Mouse (Mus musculus) brain, embryonic 14.5 days (tissue): Measurements from ENCODE around the gene Hlx.

Experiments used
- CTCF ChIP-seq: fragments of 200-500 bp; IDR thresholded peaks from 2 replicates; pipeline ENCODE4 v1.5.1; 2012; ENCODE audit warnings: inconsistent platforms, mild to moderate bottlenecking, moderate library complexity, borderline replicate concordance; ENCODE audit not compliant: insufficient read depth, insufficient read length; ENCODE audit errors: extremely low read depth
- POLR2A ChIP-seq: fragments of 200-500 bp; IDR thresholded peaks from 2 replicates; pipeline ENCODE4 v1.6.1; 2012; ENCODE audit warnings: mild to moderate bottlenecking, inconsistent platforms, borderline replicate concordance; ENCODE audit not compliant: poor library complexity, insufficient read depth, insufficient read length, severe bottlenecking; ENCODE audit errors: extremely low read depth

DNA sequence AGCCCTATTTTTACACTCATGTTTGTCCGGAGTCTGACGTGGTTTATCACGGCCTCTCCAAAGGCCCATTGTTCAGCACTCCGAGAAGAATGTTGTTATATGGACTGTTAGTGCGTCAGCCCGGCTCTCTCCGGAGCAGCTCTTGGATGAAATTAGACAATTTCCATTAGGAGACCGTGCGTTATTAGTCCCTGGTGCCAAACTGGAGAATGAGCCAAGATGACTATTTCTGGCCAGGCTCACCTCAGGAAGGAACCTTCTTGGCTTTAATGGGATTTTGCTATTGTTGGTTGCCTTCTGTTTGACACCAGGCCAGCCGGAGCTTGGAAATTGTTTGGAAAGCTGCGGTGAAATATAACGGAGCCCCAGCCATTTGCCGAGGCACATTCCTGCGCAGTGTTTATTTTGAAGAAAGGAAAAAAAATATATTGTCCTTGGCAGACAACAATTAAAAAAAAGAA, 16.3 kb upstream of the Hlx start:
- no peak for TF ChIP-seq CTCF
- no peak for TF ChIP-seq POLR2A
